Mouse (Mus musculus) spleen, adult 18-20 months (tissue): Measurements from ENCODE around the gene Sept5.

ENCODE experiments used
- DNase-seq, 2 experiments: peaks; one replicate each; pipeline ENCODE4 v3.0.0; 2022; ENCODE audit warnings: mixed read lengths in 2 of 2

Gene Sept5

GRCm38 (mm10) chr16:18582426-18583148 is 47.2 kb downstream of the Sept5 start:
- no peak for DNase-seq

- DNase-seq: no peak
Observed at GRCm38 (mm10) chr16:18581623-18582205, 48.0 kb downstream of the Sept5 start.

DNA sequence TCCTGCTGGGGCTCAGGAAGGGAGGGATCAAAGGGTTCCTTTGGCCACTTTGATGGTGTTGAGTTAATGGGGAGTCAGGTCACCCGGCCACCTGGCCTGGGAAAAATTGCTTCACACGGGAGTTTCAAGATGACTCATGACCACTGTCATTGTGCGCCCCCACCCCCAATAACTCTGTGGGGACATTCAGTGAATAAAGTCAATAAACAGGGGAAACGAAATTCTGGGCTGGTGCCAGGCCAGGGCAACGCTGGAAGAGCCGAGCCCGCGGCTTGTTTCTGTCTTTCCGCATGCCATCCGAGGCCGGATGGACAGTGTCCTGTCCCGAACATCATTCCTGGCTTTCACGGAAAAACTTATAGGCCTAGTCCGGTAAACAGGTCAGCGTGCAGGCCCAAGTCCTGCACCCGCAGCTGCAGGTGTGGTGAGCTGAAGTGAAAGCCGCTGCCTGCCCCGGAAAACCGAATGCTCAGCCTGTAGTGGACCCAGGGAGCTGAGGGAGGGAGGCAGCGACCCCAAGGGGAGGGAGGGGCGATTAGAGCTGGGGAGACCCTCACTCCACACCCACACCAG is 48.6 kb downstream of the Sept5 start:
- DNase-seq: no peak

DNA sequence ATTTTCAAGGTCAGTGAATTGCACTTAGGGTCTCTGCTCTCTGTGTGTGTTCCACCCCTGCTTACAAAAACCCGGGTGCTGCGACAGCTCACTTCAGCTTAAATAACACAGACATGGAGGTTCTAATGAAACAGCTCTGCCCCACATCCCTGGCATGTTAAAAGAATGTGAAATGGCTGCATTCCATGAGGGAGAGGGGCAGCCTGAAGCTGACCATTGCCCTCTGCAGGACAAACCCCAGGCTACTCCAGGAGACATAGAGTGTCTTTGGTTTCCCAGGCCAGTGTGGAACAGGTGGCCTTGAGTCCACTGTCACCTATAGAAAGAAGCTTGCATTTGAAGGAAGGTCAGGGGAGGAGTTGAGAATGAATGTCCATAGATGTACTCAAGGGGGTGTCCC is 49.4 kb downstream of the Sept5 start:
- DNase-seq: no peak

DNA sequence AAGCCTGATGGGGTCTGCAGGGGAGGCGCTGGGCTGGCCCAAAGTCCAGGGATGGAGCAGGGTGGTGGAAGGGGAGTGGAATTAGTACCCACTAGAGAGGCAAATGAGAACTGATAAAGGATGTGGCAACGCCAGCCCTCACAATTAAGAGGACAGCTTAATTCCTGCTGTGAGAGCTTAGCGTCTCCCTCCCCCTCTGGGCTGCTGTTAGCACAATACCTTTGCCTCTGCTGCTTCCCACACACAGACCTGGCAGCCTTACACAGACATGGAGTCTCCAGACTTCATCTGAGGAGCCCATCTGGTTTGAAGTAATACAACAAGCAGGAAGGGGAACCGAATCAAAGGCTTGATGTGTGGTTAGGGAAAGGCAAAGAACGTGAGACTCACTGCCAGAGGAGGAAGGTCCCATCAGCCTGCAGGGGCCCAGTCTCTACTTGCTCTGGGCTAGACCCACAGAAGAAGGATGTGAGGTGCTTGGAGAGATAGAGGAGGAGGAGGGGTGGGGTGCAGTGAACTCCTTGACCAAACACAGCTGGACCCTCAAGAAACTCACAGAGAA is 52.1 kb downstream of the Sept5 start:
- DNase-seq: no peak

- DNase-seq: no peak
Observed at GRCm38 (mm10) chr16:18577071-18577470, 52.7 kb downstream of the Sept5 start.

DNA sequence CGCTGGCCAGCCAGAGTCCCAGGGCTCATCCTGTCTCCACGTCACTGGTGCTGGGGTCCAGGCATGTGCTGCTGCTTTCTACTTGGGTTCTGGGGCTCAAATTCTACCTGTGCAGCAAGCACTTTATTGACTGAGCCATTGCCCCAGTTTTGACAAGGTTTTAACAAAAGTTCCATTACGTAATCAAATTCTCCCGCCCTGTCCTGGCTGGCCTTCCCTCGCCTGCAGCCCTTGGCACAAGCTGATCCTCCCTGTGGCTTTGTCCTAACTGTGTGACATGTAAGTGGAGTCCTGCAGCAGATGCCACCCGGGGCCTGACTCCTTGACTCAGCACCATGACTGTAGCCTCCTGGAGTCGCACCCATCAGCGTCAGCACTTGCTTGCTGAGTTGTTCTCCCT is 55.6 kb downstream of the Sept5 start:
- no peak for DNase-seq
